Mouse (Mus musculus) thymus, postnatal 36 days (tissue): ENCODE results near the gene Rnf19b.

Source experiments
- DNase-seq, 2 experiments: peaks; one replicate each; pipeline ENCODE4 v3.0.0; 2022; ENCODE audit warnings: mixed read lengths in 2 of 2

Rnf19b gene

GRCm38 (mm10) chr4:129058207-129059092 lies at the start of gene Rnf19b:
Rnf19b (plus strand) TSS chr4:129058271.
- DNase-seq, result peak; percentile 48 to 61

DNA sequence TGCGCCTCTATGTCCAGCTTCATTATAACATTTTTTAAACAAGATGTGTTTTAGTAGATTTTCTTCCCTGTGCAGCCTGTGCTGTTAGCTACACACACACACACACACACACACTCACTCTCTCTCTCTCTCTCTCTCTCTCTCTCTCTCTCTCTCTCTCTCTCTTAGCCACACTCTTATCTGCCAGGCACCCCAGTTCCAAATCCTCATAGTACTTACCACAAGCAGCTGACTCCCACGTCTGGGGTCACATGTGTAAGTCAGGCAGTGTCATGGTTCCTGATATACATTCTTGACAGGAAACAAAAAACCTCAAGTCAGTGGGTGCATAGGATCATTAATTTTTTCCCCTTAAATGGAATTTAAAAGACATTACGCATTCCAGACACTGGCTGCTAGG lies 49.4 kb upstream of the Rnf19b start:
- DNase-seq, result no peak

GRCm38 (mm10) chr4:129009521-129009920 lies 48.5 kb upstream of the Rnf19b start:
- no peak for DNase-seq

- no peak for DNase-seq
These were observed 46.4 kb upstream of the Rnf19b start for GRCm38 (mm10) chr4:129011604-129012121.

GRCm38 (mm10) chr4:129013151-129013864 lies 44.8 kb upstream of the Rnf19b start:
- no peak for DNase-seq

DNA sequence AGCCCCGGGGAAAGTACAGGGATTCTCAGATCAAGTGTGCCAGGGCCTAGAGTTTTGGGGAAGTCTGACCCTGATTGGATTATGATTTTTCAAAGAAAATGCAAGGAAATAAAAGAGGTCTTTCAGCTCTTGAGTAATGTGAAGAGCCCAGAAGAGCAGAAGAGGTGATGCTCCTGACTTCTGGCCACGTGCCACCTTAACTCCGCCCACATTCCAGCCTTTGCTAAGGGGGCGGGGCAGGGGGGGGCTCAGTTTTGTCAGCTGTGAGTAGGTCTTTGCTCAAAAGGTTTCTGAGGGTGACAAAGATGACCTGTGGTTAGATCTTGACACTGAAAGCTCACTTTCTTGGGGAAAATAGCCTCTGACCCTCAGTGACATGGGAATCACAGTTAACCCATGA lies 41.7 kb upstream of the Rnf19b start:
- no peak for DNase-seq

DNA sequence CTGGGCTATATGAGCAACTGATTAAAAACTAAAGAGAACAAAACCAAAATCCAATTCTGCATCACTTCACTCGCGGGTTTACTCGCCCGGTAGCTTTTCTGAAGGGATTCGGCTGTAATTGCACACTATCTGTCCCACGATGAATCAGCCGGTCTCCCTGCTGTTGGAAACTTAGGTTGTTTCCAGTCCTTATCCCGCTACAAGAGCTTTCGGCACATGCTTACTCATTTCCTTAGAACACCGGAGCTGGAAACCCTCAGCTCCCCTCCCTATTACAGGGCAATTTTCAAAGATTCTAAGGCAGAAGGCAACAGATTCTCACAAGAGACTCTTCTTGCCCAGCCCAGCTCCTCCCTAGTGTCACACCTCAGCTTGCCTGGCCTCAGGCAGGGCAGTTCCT lies 40.9 kb upstream of the Rnf19b start:
- no peak for DNase-seq

- no peak for DNase-seq
These were observed 39.2 kb upstream of the Rnf19b start for GRCm38 (mm10) chr4:129018788-129019435.

- DNase-seq, result no peak
These were observed 38.3 kb upstream of the Rnf19b start for GRCm38 (mm10) chr4:129019788-129020187.

DNA sequence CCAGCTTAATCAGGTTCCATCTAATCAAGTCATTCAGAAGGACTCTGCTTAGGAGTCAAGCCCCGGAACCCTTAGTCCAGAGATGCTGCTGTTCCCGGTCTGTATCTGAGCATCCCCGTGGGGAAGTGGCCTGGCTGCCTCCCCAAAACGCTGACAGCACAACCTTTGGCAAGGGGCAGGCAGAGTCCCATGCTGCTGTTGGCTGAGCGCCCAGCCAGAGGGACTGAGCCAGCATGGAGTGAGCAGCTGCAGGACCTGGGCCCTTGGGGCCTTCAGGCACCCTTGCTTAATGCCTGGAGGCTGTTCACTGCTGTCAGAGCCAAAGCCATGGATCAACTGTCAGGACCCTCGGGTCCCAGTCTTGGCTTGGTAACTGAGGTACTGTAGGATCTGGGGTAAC lies 37.6 kb upstream of the Rnf19b start:
- DNase-seq, result no peak

- no peak for DNase-seq
These were observed 36.6 kb upstream of the Rnf19b start for GRCm38 (mm10) chr4:129021426-129021825.

- DNase-seq, result no peak
These were observed 36.2 kb upstream of the Rnf19b start for GRCm38 (mm10) chr4:129021886-129022285.

DNA sequence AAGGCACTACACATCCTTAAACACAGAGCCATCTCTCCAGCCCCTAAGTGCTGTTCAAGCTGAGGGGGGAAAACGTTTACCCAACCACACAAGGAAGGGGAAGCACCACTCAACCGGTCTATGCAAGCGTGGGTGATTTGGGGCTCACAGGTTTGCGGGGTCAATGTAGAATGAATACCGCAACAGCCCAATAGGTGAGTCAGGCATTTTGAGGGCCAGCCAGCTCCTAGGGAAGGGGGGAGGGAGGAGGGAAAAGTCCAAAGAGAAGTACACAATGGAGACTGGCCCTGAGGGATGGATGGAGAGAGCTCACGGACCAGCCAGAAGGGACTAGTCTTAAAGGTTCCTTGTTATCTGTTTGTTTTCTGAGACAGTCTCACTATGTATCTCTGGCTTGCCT lies 34.2 kb upstream of the Rnf19b start:
- DNase-seq, result no peak

GRCm38 (mm10) chr4:129024775-129025174 lies 33.3 kb upstream of the Rnf19b start:
- DNase-seq, result no peak

DNA sequence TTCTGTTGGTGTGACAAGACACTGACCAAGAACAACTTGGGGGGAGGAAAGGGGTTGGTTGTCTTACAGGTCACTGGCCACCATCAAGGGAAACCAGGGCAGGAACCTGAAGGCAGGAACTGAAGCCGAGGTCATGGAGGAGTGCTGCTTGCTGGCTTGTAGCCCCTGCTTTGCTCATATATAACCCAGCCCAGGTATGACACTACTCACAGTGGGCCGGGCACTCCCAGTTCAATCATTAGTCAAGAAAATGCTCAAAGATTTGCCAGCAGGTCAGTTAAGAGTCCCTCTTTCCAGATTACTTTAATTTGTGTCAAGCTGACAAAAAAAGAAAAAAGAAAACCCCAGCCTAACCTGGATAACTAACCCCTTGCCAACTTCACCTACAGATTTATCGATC lies 32.4 kb upstream of the Rnf19b start:
- no peak for DNase-seq

DNA sequence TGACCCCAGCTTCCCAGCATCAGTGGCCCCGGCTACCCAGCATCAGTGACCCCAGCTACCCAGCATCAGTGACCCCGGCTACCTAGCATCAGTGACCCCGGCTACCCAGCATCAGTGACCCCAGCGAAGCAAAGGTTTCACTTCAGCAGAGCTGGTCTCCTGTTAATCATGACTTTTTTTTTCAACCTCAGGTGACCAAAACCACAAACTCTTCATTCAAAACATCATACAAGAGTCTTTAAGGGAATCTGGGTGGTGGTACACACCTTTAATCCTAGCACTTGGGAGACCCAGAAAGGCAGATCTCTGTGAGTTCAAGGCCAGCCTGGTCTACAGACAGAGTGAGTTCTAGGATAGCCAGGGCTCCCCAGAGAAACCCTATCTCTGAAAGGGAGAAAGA lies 27.3 kb upstream of the Rnf19b start:
- no peak for DNase-seq

GRCm38 (mm10) chr4:129031408-129031965 lies 26.6 kb upstream of the Rnf19b start:
- DNase-seq, result no peak

DNA sequence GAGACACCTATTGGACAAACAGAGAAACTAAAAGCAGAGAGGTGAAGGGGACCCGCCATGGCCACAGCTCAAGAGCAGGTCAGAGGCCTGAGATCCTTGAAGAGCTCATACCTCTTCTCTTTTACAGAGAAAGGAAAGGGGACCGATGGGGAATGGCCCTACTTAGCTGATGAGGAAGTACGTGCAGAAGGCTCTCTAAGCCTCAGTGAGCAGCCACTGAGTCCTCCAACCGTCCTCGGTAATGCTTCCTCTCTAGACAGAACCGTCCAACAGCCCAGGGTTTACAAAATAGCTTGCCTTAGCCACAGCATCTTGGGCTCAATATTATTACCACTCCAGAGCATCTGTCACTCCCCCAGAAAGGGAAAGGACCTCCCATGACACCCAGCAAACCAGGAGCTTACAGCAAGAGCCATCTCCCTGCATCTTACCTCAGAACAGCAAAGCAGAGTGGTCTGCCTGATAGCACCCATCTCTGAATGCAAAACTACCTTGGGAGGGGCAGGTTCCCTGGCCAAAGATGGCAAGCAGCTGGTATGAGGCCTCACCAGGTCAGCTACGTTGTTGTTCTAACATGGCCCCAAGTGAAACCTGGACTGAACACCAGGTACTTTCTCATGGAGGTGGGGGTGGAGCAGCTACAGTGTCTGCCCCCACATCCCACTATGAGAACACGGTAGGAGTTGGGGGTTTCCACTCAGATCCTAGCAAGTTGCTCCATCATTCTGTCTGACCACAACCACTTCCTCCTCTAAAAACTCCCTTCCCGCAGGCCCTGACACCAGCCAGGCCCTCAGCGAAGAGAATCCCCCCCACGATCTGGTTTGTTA lies 25.7 kb upstream of the Rnf19b start:
- peak; percentile 13 to 24 for DNase-seq

DNA sequence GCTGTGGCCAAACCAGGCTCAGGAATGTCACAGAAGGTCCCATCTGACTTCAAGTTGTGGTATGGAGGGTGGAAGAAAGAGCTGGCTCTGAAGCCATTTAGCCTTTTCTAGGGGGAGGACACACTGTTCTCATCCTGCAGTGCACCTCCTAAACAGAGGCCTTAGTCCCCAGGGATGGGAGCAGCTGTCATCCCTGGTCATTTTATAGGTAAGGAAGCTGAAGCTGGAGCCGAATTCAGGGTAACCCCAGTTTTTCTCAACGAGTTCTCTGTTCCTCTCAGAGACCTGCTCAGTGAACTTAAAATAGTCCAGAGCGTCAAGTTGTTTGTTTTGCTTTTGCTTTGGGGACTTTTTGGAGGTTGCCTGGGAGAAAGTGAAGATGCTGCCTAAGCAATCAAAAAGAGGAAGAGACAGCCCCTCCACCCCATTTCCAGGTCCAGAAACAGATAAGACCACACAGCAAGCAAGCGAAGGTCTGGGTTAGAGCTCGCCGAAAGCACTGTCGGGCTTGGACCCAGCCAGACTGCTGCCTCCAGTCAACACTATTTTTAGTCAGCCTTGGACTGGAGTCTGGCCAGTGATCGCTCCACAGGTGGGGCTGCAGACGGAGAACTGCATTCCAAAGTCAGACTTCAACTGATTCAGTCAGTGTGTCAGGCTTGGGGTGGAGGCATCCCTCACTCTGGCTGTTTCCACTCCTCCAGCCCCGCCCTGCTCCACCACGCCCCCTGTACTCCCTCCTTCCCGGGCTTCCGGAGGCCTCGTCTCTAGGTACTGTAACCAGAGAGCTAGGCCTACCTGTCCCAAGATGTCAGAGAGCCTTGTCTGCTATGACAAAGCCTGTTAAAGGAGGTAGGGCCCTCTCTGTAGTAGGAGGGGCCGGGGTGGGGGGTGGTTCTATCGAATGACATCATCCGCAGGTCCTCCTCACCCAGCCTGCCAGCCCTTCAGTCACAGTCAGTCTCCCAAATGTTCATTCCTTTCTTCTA lies 24.8 kb upstream of the Rnf19b start:
- DNase-seq, result peak; percentile 64 to 70

- no peak for DNase-seq
These were observed 23.8 kb upstream of the Rnf19b start for GRCm38 (mm10) chr4:129034224-129034623.
